Mouse (Mus musculus): ENCODE data around the gene Itpr3. TPM values are rescaled to one million over a fixed set of nuclear protein-coding genes. Genes with fewer than 3 reads are reported as not detected.

The Itpr3 gene
- polyA plus RNA-seq, 1 experiment from 2014 or later = 0.45 TPM

DNA sequence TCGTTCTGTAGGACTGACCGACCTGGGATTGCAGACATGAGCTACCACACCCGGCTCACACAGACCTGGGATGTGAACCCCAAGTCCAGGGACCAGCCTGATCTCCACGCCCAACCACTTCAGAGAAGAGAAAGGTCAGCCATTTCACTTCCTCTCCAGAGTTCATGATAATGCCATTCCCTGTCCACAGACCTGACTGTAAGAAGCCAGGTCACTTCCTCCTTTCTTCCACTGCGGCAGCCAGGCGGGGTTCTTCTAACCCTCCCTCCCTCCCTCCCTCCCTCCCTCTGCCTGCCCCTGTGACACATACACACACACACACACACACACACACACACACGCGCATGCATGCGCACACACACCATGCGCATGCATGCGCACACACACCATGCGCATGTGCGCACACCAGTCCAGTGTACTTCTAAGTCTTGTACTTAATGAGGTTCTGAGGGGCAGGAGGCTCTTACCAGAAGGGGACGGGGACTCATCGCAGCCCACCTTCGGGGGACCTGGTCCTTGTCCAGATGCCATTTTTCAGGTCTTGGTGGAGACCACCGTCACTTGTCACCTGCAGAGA lies 31.7 kb upstream of the Itpr3 start:
- H3K4me3 ChIP-seq (ENCODE audit: low read depth, low read length) = no peak overlapping the region
- no peaks in the 10 kb centered on the region for H3K27me3 ChIP-seq (ENCODE audit: insufficient read depth, low read length)
- H3K36me3 ChIP-seq (replicated peaks; ENCODE audit: insufficient read depth, low read length) = peaks cover 29% of the 10 kb centered on the region
- WGBS (ENCODE audit: insufficient replicate concordance) = 76% methylated on average over 17 of the region's 17 CpGs
- no peaks in the 10 kb centered on the region for H3K9me3 ChIP-seq (ENCODE audit: low read length)
- H3K4me2 ChIP-seq (ENCODE audit: low read depth, low read length) = peak overlapping the region; percentile 38
- no peak overlapping the region for H3K9ac ChIP-seq (replicated peaks)
- DNase-seq (no peak), ATAC-seq (no peak)
- H3K27ac ChIP-seq (ENCODE audit: low read depth) = peak overlapping the region; percentile 71
- peaks cover 16% of the 10 kb centered on the region; the same call in 1 of the 2 replicates for H3K4me1 ChIP-seq (ENCODE audit: insufficient read depth)
- TF ChIP-seq EP300 (IDR thresholded peaks at IDR 0.05; ENCODE audit: low read depth) (no peak), CTCF (IDR thresholded peaks at IDR 0.05; ENCODE audit: low read depth) (no peak)

DNA sequence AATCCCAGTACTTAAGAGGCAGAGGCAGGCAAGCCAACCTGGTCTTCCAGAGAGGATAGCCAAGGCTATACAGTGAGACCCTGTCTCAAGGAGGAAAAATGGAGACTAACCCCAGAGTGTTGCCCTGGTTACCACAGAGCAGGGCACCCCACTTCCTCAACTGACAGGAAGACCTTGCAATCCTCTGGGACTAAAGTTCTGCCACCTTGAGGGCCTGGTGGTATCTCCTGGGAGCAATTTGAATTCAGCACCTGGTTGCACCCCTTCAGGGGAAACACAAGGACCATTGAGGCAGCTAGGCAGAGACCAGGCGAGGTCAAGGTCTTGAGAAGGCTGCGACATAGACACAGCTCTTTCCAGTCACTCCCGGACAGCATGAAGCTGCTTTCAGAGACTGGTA lies 31.2 kb upstream of the Itpr3 start:
- TF ChIP-seq CTCF (IDR thresholded peaks at IDR 0.05; ENCODE audit: low read depth) (no peak), EP300 (IDR thresholded peaks at IDR 0.05; ENCODE audit: low read depth) (no peak)
- Histone ChIP-seq H3K4me2 (ENCODE audit: low read depth, low read length) (peak overlapping the region; percentile 38), H3K9me3 (ENCODE audit: low read length) (no peaks in the 10 kb centered on the region), H3K27ac (ENCODE audit: low read depth) (peak overlapping the region; percentile 48; the same call in 1 of the 2 replicates), H3K27me3 (ENCODE audit: insufficient read depth, low read length) (no peaks in the 10 kb centered on the region), H3K4me1 (ENCODE audit: insufficient read depth) (peaks cover 16% of the 10 kb centered on the region; the same call in 1 of the 2 replicates), H3K36me3 (replicated peaks; ENCODE audit: insufficient read depth, low read length) (peaks cover 29% of the 10 kb centered on the region), H3K9ac (replicated peaks) (no peak overlapping the region), H3K4me3 (ENCODE audit: low read depth, low read length) (no peak overlapping the region)
- ATAC-seq (no peak), DNase-seq (no peak)
- WGBS (ENCODE audit: insufficient replicate concordance) = 76% methylated on average over 3 of the region's 3 CpGs

- Histone ChIP-seq H3K9me3 (ENCODE audit: low read length) (no peaks in the 10 kb centered on the region), H3K27me3 (ENCODE audit: insufficient read depth, low read length) (no peaks in the 10 kb centered on the region), H3K4me3 (ENCODE audit: low read depth, low read length) (peak overlapping the region; percentile 64), H3K4me1 (ENCODE audit: insufficient read depth) (peaks cover 16% of the 10 kb centered on the region; the same call in 1 of the 2 replicates), H3K4me2 (ENCODE audit: low read depth, low read length) (peak overlapping the region; percentile 97), H3K27ac (ENCODE audit: low read depth) (peak overlapping the region; percentile 81), H3K36me3 (replicated peaks; ENCODE audit: insufficient read depth, low read length) (peaks cover 16% of the 10 kb centered on the region), H3K9ac (replicated peaks) (peak overlapping the region; percentile 77)
- TF ChIP-seq CTCF (IDR thresholded peaks at IDR 0.05; ENCODE audit: low read depth) = no peak
- no peak for TF ChIP-seq EP300 (IDR thresholded peaks at IDR 0.05; ENCODE audit: low read depth)
- ATAC-seq (peak; percentile 56), DNase-seq (peak; percentile 57)
- WGBS (ENCODE audit: insufficient replicate concordance) = 7% methylated on average over 12 of the region's 12 CpGs
These were observed 29.4 kb upstream of the Itpr3 start for GRCm38 (mm10) chr17:27027460-27028283.

GRCm38 (mm10) chr17:27028284-27028795 lies 28.8 kb upstream of the Itpr3 start:
- no peaks in the 10 kb centered on the region for H3K27me3 ChIP-seq (ENCODE audit: insufficient read depth, low read length)
- DNase-seq (peak; percentile 92), ATAC-seq (peak; percentile 84)
- peak overlapping the region; percentile 81 for H3K27ac ChIP-seq (ENCODE audit: low read depth)
- H3K4me1 ChIP-seq (ENCODE audit: insufficient read depth) = peaks cover 16% of the 10 kb centered on the region; the same call in 1 of the 2 replicates
- peak overlapping the region; percentile 64 for H3K4me3 ChIP-seq (ENCODE audit: low read depth, low read length)
- H3K9ac ChIP-seq (replicated peaks) = peak overlapping the region; percentile 77
- H3K9me3 ChIP-seq (ENCODE audit: low read length) = no peaks in the 10 kb centered on the region
- H3K4me2 ChIP-seq (ENCODE audit: low read depth, low read length) = peak overlapping the region; percentile 97
- H3K36me3 ChIP-seq (replicated peaks; ENCODE audit: insufficient read depth, low read length) = peaks cover 14% of the 10 kb centered on the region
- WGBS (ENCODE audit: insufficient replicate concordance) = 0% methylated on average over 19 of the region's 19 CpGs
- peak; percentile 91 for TF ChIP-seq CTCF (IDR thresholded peaks at IDR 0.05; ENCODE audit: low read depth)
- TF ChIP-seq EP300 (IDR thresholded peaks at IDR 0.05; ENCODE audit: low read depth) = no peak

DNA sequence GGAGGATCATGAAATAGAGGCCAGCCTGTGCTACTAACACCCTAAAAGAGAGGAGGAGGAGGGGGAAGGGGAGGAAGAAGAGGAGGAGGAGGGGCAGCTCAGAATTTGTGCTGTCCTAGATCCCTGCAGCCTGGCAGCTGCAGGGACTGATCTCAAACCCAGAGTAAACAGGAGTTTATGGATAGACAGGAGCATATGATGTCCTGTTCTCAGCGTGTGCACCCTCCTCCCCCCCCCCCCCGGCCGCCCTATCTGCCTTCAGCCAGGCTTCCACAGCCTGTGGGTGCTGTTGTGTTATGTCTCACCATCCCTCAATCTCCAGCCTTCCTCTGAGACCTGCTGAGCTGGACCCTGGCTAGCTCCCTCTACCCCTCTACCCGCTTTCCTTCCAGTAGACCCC lies 28.2 kb upstream of the Itpr3 start, which contains the start of gene Bak1:
Bak1 (minus strand) TSS at position 101 of the 400 bp plus-strand sequence.
- 82% methylated on average over 1 of the region's 4 CpGs for WGBS (ENCODE audit: insufficient replicate concordance)
- no peak for TF ChIP-seq CTCF (IDR thresholded peaks at IDR 0.05; ENCODE audit: low read depth)
- TF ChIP-seq EP300 (IDR thresholded peaks at IDR 0.05; ENCODE audit: low read depth) = no peak
- peak within 1 kb of the TSS; percentile 64 for H3K4me3 ChIP-seq (ENCODE audit: low read depth, low read length)
- H3K27me3 ChIP-seq (ENCODE audit: insufficient read depth, low read length) = no peaks in the 10 kb centered on the region
- H3K27ac ChIP-seq (ENCODE audit: low read depth) = peak within 1 kb of the TSS; percentile 81
- H3K9me3 ChIP-seq (ENCODE audit: low read length) = no peaks in the 10 kb centered on the region
- ATAC-seq (peak; percentile 40), DNase-seq (no peak)
- peaks cover 11% of the 10 kb centered on the region for H3K36me3 ChIP-seq (replicated peaks; ENCODE audit: insufficient read depth, low read length)
- H3K4me2 ChIP-seq (ENCODE audit: low read depth, low read length) = peak within 1 kb of the TSS; percentile 97
- H3K4me1 ChIP-seq (ENCODE audit: insufficient read depth) = peaks cover 16% of the 10 kb centered on the region; the same call in 1 of the 2 replicates
- H3K9ac ChIP-seq (replicated peaks) = peak within 1 kb of the TSS; percentile 77

DNA sequence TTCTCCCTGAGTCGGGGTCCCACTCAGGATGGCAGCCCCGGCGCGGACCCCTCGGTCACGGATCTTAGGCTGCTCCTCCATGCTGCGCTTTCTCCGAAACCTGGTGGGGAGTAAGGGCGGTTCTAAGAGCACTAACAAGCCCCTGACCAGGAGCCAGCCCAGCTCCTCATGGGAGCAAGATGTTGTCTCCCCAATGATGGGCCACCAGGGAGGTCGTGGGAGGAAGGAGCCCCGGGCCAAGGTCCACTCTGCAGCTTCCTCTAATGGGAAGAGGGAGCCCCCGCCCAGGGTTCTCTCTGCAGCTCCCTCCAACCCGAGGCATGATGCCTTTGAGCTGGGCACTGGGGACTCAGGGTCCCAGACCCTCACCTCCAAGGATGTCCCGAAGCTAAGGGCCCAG lies 27.7 kb upstream of the Itpr3 start:
- WGBS (ENCODE audit: insufficient replicate concordance) = 69% methylated on average over 14 of the region's 14 CpGs

More for the DNA sequence above, 27.7 kb upstream of the Itpr3 start:
- Histone ChIP-seq H3K27ac (ENCODE audit: low read depth) (no peak overlapping the region), H3K4me3 (ENCODE audit: low read depth, low read length) (no peak overlapping the region), H3K27me3 (ENCODE audit: insufficient read depth, low read length) (no peaks in the 10 kb centered on the region), H3K9ac (replicated peaks) (no peak overlapping the region), H3K9me3 (ENCODE audit: low read length) (no peaks in the 10 kb centered on the region), H3K36me3 (replicated peaks; ENCODE audit: insufficient read depth, low read length) (peaks cover 11% of the 10 kb centered on the region), H3K4me1 (ENCODE audit: insufficient read depth) (peaks cover 16% of the 10 kb centered on the region; the same call in 1 of the 2 replicates), H3K4me2 (ENCODE audit: low read depth, low read length) (no peak overlapping the region)
- DNase-seq = no peak
- TF ChIP-seq CTCF (IDR thresholded peaks at IDR 0.05; ENCODE audit: low read depth) = no peak
- TF ChIP-seq EP300 (IDR thresholded peaks at IDR 0.05; ENCODE audit: low read depth) = no peak
- no peak for ATAC-seq

All from liver, postnatal 0 days (tissue).